Mouse (Mus musculus): Measurements from ENCODE around the gene Gjb3.

The Gjb3 gene

DNA sequence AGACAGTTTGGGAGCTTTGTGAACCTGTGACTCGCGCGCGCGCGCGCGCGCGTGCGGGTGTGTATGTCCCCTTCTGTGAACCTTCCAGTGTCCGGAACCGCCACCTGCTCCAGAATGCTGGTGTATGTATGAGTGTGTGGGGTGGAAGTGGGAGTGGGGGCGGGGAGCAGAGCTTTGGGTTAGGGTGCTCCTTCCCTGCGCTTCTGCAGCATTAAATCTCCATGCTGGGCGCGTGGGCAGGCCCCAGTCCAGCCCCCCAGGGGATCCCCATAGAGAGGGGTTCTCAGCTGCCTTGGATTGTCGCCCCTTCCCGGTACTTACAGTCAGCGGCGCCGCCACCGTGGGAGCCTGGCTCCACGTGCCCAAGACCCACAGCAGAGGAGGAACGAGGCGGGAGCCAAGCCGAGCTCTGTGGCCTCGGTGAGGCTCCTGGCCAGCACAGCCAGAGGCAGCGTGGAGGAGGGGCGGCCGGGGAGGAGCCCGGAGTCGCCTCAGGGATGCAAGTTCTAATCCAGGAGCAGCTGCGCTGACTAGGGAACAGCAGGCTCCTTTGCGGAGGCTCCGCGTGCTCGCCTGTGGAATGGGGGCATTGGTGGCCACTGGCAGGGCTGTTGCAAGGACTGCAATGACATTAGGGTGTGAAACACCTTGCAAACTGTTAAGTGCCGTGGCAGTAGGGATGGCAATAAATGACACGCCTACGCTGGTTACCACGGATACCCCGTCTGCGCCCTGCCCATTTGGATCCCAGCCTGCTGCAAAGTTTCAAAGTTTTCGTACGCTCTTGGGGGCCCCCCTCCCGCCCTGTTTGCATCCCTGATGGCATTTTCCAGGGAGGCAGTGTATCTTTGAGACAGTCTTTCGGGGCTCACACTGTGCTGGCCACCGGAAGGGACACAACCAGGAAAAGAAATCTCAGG, at the start of gene Gjb3:
Gene Gjb3 (minus strand): TSS at position 664 of the 920 bp plus-strand sequence.
- DNase-seq: no peak

- DNase-seq: no peak
Observed at GRCm38 (mm10) chr4:127377344-127377743, 46.7 kb upstream of the Gjb3 start.

DNA sequence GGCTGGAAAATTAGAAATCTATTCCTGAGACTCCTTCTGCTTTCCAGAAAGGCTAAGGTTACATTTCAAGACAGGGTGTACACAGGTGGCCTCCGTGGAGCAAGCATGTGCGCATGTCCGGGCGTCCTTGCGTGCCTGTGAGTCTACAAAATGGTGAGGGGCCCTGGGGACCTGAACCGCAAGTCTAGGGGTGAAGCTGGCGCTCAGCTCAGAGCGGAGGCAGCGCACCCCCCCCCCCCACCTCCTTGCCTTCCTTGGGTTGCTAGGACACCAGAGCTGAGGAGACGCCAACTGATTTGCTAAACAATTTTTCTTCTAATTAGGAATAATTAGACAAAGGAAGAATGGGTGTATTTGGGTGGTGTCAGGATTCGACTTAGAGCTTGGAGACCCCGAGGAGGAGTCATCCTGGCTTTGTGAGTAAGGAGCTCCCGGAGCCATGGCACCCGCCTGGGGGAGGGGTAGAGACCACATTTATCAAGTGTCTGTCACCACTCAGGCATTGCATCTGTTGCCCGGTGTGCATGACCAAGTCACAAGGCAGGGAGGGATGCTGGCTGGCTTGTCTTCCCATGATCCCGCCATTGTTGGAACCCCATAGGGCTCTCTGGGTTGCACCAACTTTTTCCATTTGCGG, 45.0 kb upstream of the Gjb3 start:
- no peak for DNase-seq

GRCm38 (mm10) chr4:127374645-127375044, 44.0 kb upstream of the Gjb3 start:
- DNase-seq: no peak

- no peak for DNase-seq
Observed at GRCm38 (mm10) chr4:127373491-127373890, 42.8 kb upstream of the Gjb3 start.

- no peak for DNase-seq
Observed at GRCm38 (mm10) chr4:127371546-127371945, 40.9 kb upstream of the Gjb3 start.

GRCm38 (mm10) chr4:127370447-127370846, 39.8 kb upstream of the Gjb3 start:
- no peak for DNase-seq

DNA sequence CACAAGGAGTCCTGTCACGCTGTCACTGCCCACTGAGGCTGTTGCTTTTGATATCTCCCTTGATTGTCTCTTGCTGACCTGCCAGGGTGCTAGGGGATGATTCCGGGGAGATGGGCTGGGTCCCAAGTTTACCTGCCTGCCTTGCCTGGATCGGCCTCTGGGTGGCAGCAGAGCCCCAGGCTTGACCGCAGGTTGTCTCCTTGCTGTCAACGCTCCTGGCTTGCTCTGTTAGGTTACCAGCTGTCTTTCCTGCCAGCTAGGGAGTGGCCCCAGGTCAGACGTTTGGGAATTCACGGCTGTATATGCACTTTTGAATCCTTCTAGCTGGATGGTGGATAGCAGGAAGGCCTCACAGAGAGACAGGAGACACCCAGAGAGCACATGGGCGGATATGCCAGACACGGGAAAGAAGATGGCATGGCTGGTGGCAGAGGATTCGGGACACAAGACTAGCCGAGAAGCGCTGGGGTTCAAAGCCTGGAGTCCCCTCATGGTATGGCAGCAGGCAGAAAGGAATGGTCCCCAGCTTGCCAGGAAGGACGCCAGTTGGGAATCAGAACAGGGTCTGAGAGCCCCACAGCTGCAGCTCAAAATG, 37.8 kb upstream of the Gjb3 start:
- peak; percentile 79 for DNase-seq

- DNase-seq: no peak
Observed at GRCm38 (mm10) chr4:127365834-127366233, 35.2 kb upstream of the Gjb3 start.

DNA sequence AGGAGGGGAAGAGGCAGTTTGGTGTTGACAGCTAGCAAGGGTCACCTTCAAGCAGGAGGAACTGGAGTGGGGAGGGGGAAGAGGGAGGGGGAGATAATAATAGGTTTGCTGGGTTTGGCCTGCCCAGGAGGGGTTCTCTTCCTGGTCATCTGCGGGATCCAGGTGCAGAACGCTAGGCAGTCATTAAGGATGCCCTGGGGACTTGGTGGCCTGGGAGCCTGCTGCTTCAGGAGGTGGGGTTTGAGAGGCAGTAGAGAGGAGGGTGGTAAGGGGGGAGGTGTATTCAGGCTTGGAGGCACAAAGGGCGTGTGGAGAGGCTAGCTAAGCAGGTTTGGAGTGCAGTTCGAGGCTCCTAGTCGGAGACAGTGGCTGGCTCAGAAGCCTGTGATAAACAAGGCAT, 34.8 kb upstream of the Gjb3 start:
- DNase-seq: no peak

- DNase-seq: no peak
Observed at GRCm38 (mm10) chr4:127364431-127364830, 33.8 kb upstream of the Gjb3 start.

GRCm38 (mm10) chr4:127363331-127363730, 32.7 kb upstream of the Gjb3 start:
- DNase-seq: no peak

DNA sequence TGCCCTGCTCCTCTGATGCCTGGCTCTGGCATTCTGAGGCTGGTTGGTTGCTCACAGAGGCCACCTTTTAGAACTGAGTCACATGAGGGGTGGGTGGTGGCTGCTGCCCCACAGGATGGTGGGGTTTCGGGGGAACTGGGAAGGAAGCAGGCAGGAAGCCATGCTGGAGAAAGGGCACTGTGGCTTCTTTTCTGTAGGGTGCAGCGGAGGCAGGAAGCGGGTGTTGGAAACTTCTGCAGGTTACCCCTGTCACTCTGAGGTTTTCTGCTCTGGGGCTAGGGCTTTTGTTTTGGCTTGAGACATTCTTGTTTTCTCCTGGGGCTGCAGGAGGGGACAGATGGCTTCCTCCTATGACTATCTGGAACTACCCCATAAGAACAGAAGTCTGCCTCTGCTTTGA, 31.9 kb upstream of the Gjb3 start:
- DNase-seq: no peak

GRCm38 (mm10) chr4:127358018-127358417, 27.4 kb upstream of the Gjb3 start, which contains the start of gene Gjb5:
Gene Gjb5, minus strand, starts transcription at chr4:127358181.
- DNase-seq: peak; percentile 28

GRCm38 (mm10) chr4:127354506-127355485, 24.2 kb upstream of the Gjb3 start:
- peak; percentile 71 for DNase-seq

DNA sequence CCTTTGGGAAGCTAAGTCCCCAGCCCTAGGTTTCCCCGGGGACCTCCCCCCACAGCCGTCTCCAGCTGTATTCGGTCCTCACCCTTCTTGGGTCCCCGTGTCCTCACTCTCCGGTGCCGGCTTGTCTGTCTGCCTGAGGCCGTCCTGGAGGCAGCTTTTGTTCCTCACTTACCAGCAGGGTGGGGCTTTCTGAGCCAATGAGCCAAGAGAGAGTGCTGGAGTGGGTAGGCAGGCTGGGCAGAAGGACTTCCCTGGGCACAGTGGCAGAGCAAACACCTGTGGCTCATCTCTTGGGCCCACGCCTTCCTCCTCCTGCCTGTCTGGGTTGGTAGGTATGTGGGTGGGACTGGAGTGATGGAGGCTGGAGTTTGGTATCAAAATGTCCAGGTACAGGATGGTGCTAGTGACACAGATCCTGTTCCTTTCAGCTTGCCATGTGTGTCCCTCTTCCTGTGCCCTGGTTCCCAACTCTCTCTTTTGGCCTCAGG, 23.4 kb upstream of the Gjb3 start, which contains the start of gene Gjb4:
Gene Gjb4 (minus strand): TSS at position 131 of the 488 bp plus-strand sequence.
- DNase-seq: no peak

DNA sequence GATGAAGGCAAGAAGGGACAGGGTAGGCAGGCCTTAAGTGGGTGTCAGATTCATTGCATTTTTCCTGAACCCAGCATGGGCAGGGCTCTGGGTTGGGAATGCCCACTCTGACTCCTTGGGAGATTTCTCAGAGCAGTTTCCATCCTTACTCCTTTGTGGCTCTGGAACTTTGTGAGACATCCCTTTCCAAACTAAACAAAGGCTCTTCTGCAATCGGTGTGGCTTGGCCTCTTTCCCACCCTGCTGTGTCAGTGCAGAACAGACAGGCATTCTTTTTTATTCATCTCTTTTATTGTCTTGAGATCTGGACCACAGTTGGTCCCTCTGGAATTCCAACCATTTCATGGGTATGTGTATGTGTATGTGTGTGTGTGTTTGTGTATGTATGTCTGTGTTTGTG, 21.9 kb upstream of the Gjb3 start:
- no peak for DNase-seq

DNA sequence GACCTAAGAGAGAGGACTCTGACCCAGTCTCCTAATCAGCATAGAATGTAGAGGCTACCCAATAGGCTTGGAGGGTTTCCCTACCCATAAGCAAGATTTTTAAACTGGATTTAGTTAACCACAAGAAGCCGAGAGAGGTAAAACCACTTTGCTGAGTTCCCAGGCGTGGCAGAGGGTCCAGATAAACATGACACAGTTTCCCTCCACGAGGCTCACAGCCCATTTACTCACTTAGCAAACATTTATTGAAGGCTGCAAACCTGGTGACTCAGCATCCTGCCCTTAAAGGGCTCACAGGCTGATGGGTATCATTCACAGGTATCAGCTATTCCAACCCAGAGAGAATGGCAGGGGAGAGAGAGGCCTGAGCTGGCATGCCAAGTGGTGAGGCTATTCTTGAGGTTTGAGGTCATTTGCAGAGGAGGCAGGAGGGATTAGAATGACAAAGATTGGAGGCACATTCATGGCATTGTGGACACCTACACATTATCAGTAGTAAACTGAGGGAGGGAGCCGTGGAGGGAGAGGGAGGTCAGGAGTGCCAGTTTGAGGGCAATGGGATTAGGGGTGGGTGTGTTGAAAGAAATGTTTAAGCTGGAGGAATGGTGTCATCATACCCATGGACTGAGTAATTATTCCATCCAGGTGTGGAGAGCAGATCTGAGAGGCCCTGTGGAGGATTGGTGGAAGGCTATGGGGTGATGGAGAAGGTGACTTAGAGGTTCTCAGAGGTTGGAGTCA, 19.1 kb upstream of the Gjb3 start:
- DNase-seq: no peak

- DNase-seq: no peak
Observed at GRCm38 (mm10) chr4:127345000-127345399, 14.4 kb upstream of the Gjb3 start.

DNA sequence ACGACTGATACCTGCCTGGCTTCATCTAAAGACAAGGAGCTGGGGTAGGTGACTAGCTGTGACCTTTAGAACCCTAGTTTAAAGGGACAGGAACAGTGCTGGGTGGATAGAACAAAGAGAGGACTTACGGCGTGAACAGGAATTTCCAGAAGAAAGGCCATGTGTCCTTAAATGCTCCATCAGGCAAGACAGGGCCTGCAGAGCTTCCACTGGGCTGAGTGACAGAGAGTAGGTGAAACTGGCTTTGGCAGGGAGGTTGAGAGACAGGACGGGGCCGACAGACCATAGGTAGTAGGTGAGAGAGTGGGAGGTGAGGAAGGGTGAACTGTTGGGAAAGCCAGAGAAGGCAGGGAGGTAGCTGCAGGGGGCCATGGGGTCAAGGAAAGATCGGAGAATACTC, 10.7 kb upstream of the Gjb3 start:
- DNase-seq: no peak

- no peak for DNase-seq
Observed at GRCm38 (mm10) chr4:127337668-127338067, 7.0 kb upstream of the Gjb3 start.

Data from kidney, postnatal 10 days (tissue).